Comparison of ENCODE assay signal across 9 mouse cellular contexts in the genomic region with DNA sequence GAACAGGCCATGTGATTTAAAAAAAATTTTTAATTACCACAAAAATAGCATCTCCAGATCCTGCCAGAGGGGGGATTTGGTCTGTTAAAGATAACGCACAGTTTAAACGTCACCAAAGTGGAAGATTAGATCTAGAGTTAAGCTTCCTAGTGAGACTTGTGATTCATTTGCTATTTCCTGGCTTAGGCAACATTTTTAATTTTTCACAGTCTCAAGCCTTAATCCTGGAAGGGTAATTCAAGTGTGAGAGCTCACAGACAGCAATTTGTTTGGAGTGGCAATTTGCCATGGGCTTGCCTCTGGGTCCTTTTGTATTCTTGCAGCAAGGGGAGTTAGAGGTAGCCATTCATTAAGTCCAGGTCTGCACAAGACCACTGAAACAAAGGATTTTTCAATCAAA. TPM values are rescaled to one million over a fixed set of nuclear protein-coding genes. Genes with fewer than 3 reads are reported as not detected.
DNase-seq lines count a peak whose midpoint lies in the region; ATAC-seq and TF ChIP-seq lines count a peak whose summit lies in the region.
"Had no signal": no experiment of that assay in that cellular context is flagged by ENCODE, and none has a peak within 500 bp of the region (broad histone marks: within the 10 kb centered on the region; RNA-seq: fewer than 3 reads in every experiment).

No protein-coding gene starts in this region.

- no peak for TF ChIP-seq CTCF in hindbrain, postnatal 0 days (IDR thresholded peaks at IDR 0.05; ENCODE audit: low read depth)
- TF ChIP-seq CTCF in Patski (IDR thresholded peaks at IDR 0.05), result no peak

- POLR2A ChIA-PET in Patski (lab: Charles Lee), result no interaction called here

- H3K9ac ChIP-seq in hindbrain, postnatal 0 days (replicated peaks; ENCODE audit: low read length), result no peak overlapping the region
- no peak overlapping the region for H3K9ac ChIP-seq in hindbrain, embryonic 11.5 days (ENCODE audit: low read depth, low read length)
- H3K9ac ChIP-seq in midbrain, embryonic 11.5 days (ENCODE audit: low read length), result no peak overlapping the region

- WGBS in hindbrain, postnatal 0 days, result 18% methylated on average over 2 of the region's 2 CpGs
- 63% methylated on average over 2 of the region's 2 CpGs for WGBS in hindbrain, embryonic 11.5 days
- WGBS in midbrain, embryonic 11.5 days, result 31% methylated on average over 2 of the region's 2 CpGs

- in situ Hi-C loops in Patski (cut with MboI; ENCODE audit: low pct_unique_long_range_greater_than_20kb), result loop anchor here (5.0 kb wide), 2 partner anchors 41 to 114 kb away; partner anchors contain the start of gene Cald1

- H3K4me3 ChIP-seq in hindbrain, postnatal 0 days (ENCODE audit: low read length), result no peak overlapping the region
- no peak overlapping the region for H3K4me3 ChIP-seq in hindbrain, embryonic 11.5 days (ENCODE audit: low read depth, low read length)
- no peak overlapping the region for H3K4me3 ChIP-seq in midbrain, embryonic 11.5 days (ENCODE audit: low read depth, low read length)

- H3K36me3 ChIP-seq in hindbrain, postnatal 0 days (ENCODE audit: insufficient read depth, low read length), result no peaks in the 10 kb centered on the region
- H3K36me3 ChIP-seq in hindbrain, embryonic 11.5 days (ENCODE audit: control insufficient read depth, insufficient read depth, low read length), result no peaks in the 10 kb centered on the region
- no peaks in the 10 kb centered on the region for H3K36me3 ChIP-seq in midbrain, embryonic 11.5 days (ENCODE audit: control insufficient read depth, insufficient read depth, low read length)

- H3K4me2 ChIP-seq in hindbrain, postnatal 0 days (ENCODE audit: low read depth, low read length), result no peak overlapping the region
- H3K4me2 ChIP-seq in hindbrain, embryonic 11.5 days (replicated peaks; ENCODE audit: low read depth, low read length), result no peak overlapping the region
- H3K4me2 ChIP-seq in midbrain, embryonic 11.5 days, result no peak overlapping the region

- no peaks in the 10 kb centered on the region for H3K4me1 ChIP-seq in hindbrain, postnatal 0 days (ENCODE audit: insufficient read depth, low read length)
- no peaks in the 10 kb centered on the region for H3K4me1 ChIP-seq in hindbrain, embryonic 11.5 days (replicated peaks; ENCODE audit: control insufficient read depth, insufficient read depth, low read length)
- no peaks in the 10 kb centered on the region; the same call in 1 of the 2 replicates for H3K4me1 ChIP-seq in midbrain, embryonic 11.5 days (ENCODE audit: control insufficient read depth, insufficient read depth, low read length)

- no peak for ATAC-seq in hindbrain, postnatal 0 days
- ATAC-seq in hindbrain, embryonic 11.5 days (ENCODE audit: low FRiP score), result no peak
- peak; percentile 29 for ATAC-seq in Patski
- no peak for ATAC-seq in midbrain, embryonic 11.5 days (ENCODE audit: low FRiP score)

- no peaks in the 10 kb centered on the region for H3K9me3 ChIP-seq in hindbrain, postnatal 0 days (ENCODE audit: low read length)
- H3K9me3 ChIP-seq in hindbrain, embryonic 11.5 days (ENCODE audit: control insufficient read depth, low read length), result no peaks in the 10 kb centered on the region
- no peaks in the 10 kb centered on the region for H3K9me3 ChIP-seq in midbrain, embryonic 11.5 days (ENCODE audit: control insufficient read depth, low read length)

- no peaks in the 10 kb centered on the region for H3K27me3 ChIP-seq in hindbrain, postnatal 0 days (ENCODE audit: insufficient read depth, low read length)
- H3K27me3 ChIP-seq in hindbrain, embryonic 11.5 days (ENCODE audit: control insufficient read depth, insufficient read depth, low read length), result no peaks in the 10 kb centered on the region
- no peaks in the 10 kb centered on the region for H3K27me3 ChIP-seq in Patski
- no peaks in the 10 kb centered on the region for H3K27me3 ChIP-seq in midbrain, embryonic 11.5 days (ENCODE audit: control insufficient read depth, insufficient read depth, low read length)

- CTCF ChIA-PET in Patski (lab: Charles Lee), result no interaction called here

- DNase-seq in hindbrain, postnatal 0 days (ENCODE audit: low spot score), result peak; percentile 50
- no peak for DNase-seq in hindbrain, embryonic 11.5 days (ENCODE audit: low spot score)
- peak; percentile 51 for DNase-seq in MN1 (ENCODE audit: low spot score)
- peak; percentile 88 for DNase-seq in Patski (ENCODE audit: low read depth, low spot score)
- DNase-seq in kidney, adult 8-10 months, result peak; percentile 39 to 58
- no peak for DNase-seq in midbrain, embryonic 11.5 days (ENCODE audit: low spot score, missing footprints)
- no peak for DNase-seq in gastrocnemius, postnatal 10 days
- DNase-seq: cerebellum, adult 11 months; gastrocnemius, postnatal 36 days had no signal

- H3K27ac ChIP-seq in hindbrain, postnatal 0 days, result no peak overlapping the region
- H3K27ac ChIP-seq in hindbrain, embryonic 11.5 days (ENCODE audit: low read depth, low read length), result no peak overlapping the region
- no peak overlapping the region for H3K27ac ChIP-seq in midbrain, embryonic 11.5 days (ENCODE audit: low read depth, low read length)

RNA-seq across cellular contexts. Expression of gene Cald1, which starts 40.4 kb away (rescaled TPM):
- total RNA-seq in hindbrain, postnatal 0 days (2014; rRNA removed), result 27.6 and 28.1 TPM in 2 replicates
- 59.0 and 67.6 TPM in 2 replicates for polyA plus RNA-seq in hindbrain, postnatal 0 days (2015; fragmentation: Nextera tagmentation; extraction: Ambion mirVana)
- polyA plus RNA-seq in hindbrain, embryonic 11.5 days (2014; fragmentation: Nextera tagmentation; extraction: Ambion mirVana), result 140 and 171 TPM in 2 replicates
- polyA plus RNA-seq in Patski (2021), result 800 TPM
- polyA plus RNA-seq in midbrain, embryonic 11.5 days (2014; fragmentation: Nextera tagmentation; extraction: Ambion mirVana), result 134 and 149 TPM in 2 replicates
- 10 to 100 TPM; 70.2 to 87.0 TPM for total RNA-seq in gastrocnemius, postnatal 10 days (2021)

Comparison
In these comparisons a context has a peak if more than half of its experiments do, and no peak if none do; other contexts are left out.
1. DNase-seq: peak in hindbrain, postnatal 0 days (single experiment), MN1 (single experiment), Patski (single experiment) and kidney, adult 8-10 months (2 of 2); none in hindbrain, embryonic 11.5 days (single experiment), midbrain, embryonic 11.5 days (single experiment) and gastrocnemius, postnatal 10 days (single experiment).